Mouse (Mus musculus): ENCODE results near the gene Zfp367.

Zfp367 gene

GRCm38 (mm10) chr13:64092752-64093151 lies 60.2 kb downstream of the Zfp367 start:
- TF ChIP-seq POU5F1 (IDR thresholded peaks at IDR 0.05; ENCODE audit: borderline replicate concordance, low read length), result no peak
- no peak for TF ChIP-seq NANOG (IDR thresholded peaks at IDR 0.05; ENCODE audit: borderline replicate concordance, low read length)
- TF ChIP-seq CTCF (conservative IDR thresholded peaks at IDR 0.05; ENCODE audit: low read length), result no peak
- H3K9me3 ChIP-seq (ENCODE audit: low read length), result no peaks in the 10 kb centered on the region
- no peak overlapping the region for H3K4me3 ChIP-seq (replicated peaks; ENCODE audit: low read length)
- no peaks in the 10 kb centered on the region for H3K36me3 ChIP-seq (ENCODE audit: insufficient read depth, low read length)
- H3K4me1 ChIP-seq (replicated peaks; ENCODE audit: low read depth, low read length), result no peaks in the 10 kb centered on the region
- H3K27me3 ChIP-seq (ENCODE audit: insufficient read depth, low read length), result no peaks in the 10 kb centered on the region

DNA sequence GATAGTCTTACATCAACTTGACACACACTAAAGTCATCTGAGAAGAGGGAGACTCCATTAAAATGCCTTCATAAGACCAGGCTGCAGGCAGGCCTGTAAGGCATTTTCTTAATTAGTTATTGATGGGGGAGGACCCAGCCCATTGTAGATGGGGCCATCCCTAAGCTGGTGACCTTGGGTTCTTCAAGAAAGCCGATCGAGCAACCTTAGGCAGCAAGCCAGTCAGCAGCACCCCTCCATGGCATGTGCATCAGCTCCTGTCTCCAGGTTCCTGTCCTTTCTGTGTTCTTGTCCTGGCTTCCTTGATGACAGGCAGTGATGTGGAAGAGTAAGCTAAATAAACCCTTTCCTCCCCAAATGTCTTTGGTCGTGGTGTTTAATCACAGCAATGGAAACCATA lies 60.9 kb downstream of the Zfp367 start:
- TF ChIP-seq NANOG (IDR thresholded peaks at IDR 0.05; ENCODE audit: borderline replicate concordance, low read length) (no peak), CTCF (conservative IDR thresholded peaks at IDR 0.05; ENCODE audit: low read length) (no peak), POU5F1 (IDR thresholded peaks at IDR 0.05; ENCODE audit: borderline replicate concordance, low read length) (no peak)
- H3K27me3 ChIP-seq (ENCODE audit: insufficient read depth, low read length), result no peaks in the 10 kb centered on the region
- no peaks in the 10 kb centered on the region for H3K4me1 ChIP-seq (replicated peaks; ENCODE audit: low read depth, low read length)
- H3K9me3 ChIP-seq (ENCODE audit: low read length), result no peaks in the 10 kb centered on the region
- no peaks in the 10 kb centered on the region for H3K36me3 ChIP-seq (ENCODE audit: insufficient read depth, low read length)
- H3K4me3 ChIP-seq (replicated peaks; ENCODE audit: low read length), result no peak overlapping the region

GRCm38 (mm10) chr13:64091006-64091405 lies 62.0 kb downstream of the Zfp367 start:
- no peaks in the 10 kb centered on the region for H3K4me1 ChIP-seq (replicated peaks; ENCODE audit: low read depth, low read length)
- no peak for TF ChIP-seq NANOG (IDR thresholded peaks at IDR 0.05; ENCODE audit: borderline replicate concordance, low read length)
- no peak for TF ChIP-seq POU5F1 (IDR thresholded peaks at IDR 0.05; ENCODE audit: borderline replicate concordance, low read length)
- no peak for TF ChIP-seq CTCF (conservative IDR thresholded peaks at IDR 0.05; ENCODE audit: low read length)
- no peaks in the 10 kb centered on the region for H3K9me3 ChIP-seq (ENCODE audit: low read length)
- H3K4me3 ChIP-seq (replicated peaks; ENCODE audit: low read length), result no peak overlapping the region
- no peaks in the 10 kb centered on the region for H3K27me3 ChIP-seq (ENCODE audit: insufficient read depth, low read length)
- H3K36me3 ChIP-seq (ENCODE audit: insufficient read depth, low read length), result no peaks in the 10 kb centered on the region

GRCm38 (mm10) chr13:64090278-64090677 lies 62.7 kb downstream of the Zfp367 start:
- Histone ChIP-seq H3K9me3 (ENCODE audit: low read length) (no peaks in the 10 kb centered on the region), H3K27me3 (ENCODE audit: insufficient read depth, low read length) (no peaks in the 10 kb centered on the region), H3K4me3 (replicated peaks; ENCODE audit: low read length) (no peak overlapping the region), H3K36me3 (ENCODE audit: insufficient read depth, low read length) (no peaks in the 10 kb centered on the region), H3K4me1 (replicated peaks; ENCODE audit: low read depth, low read length) (no peaks in the 10 kb centered on the region)
- no peak for TF ChIP-seq POU5F1 (IDR thresholded peaks at IDR 0.05; ENCODE audit: borderline replicate concordance, low read length)
- no peak for TF ChIP-seq CTCF (conservative IDR thresholded peaks at IDR 0.05; ENCODE audit: low read length)
- no peak for TF ChIP-seq NANOG (IDR thresholded peaks at IDR 0.05; ENCODE audit: borderline replicate concordance, low read length)

GRCm38 (mm10) chr13:64089130-64089529 lies 63.9 kb downstream of the Zfp367 start, which contains the start of gene Hsd17b3:
Hsd17b3 (minus strand) TSS chr13:64089230.
- H3K36me3 ChIP-seq (ENCODE audit: insufficient read depth, low read length), result no peaks in the 10 kb centered on the region

DNA sequence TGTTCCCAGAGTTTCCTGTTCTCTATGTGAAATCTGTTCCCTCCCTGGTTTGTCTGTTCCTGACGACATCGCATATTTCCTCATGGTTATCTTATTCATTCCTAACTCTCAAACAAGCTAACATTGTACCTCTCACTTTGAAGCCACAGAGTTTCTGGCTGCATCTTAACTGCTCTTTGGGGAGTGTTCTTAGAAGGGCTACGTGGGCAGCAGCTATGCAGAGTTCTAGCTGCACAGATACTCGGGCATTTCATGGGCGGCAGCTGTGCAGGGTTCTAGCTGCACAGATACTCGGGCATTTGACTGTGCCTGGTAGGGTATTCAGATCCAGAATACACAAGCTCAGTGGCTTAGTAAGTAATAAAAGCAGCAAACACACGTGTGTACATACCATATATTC lies 64.9 kb downstream of the Zfp367 start:
- no peaks in the 10 kb centered on the region for H3K9me3 ChIP-seq (ENCODE audit: low read length)
- no peaks in the 10 kb centered on the region for H3K27me3 ChIP-seq (ENCODE audit: insufficient read depth, low read length)
- H3K4me1 ChIP-seq (replicated peaks; ENCODE audit: low read depth, low read length), result no peaks in the 10 kb centered on the region
- TF ChIP-seq NANOG (IDR thresholded peaks at IDR 0.05; ENCODE audit: borderline replicate concordance, low read length) (no peak), POU5F1 (IDR thresholded peaks at IDR 0.05; ENCODE audit: borderline replicate concordance, low read length) (no peak), CTCF (conservative IDR thresholded peaks at IDR 0.05; ENCODE audit: low read length) (no peak)
- no peak overlapping the region for H3K4me3 ChIP-seq (replicated peaks; ENCODE audit: low read length)
- H3K36me3 ChIP-seq (ENCODE audit: insufficient read depth, low read length), result no peaks in the 10 kb centered on the region

More at GRCm38 (mm10) chr13:64089130-64089529, 63.9 kb downstream of the Zfp367 start, which contains the start of gene Hsd17b3:
- no peaks in the 10 kb centered on the region for H3K4me1 ChIP-seq (replicated peaks; ENCODE audit: low read depth, low read length)
- TF ChIP-seq POU5F1 (IDR thresholded peaks at IDR 0.05; ENCODE audit: borderline replicate concordance, low read length) (no peak), CTCF (conservative IDR thresholded peaks at IDR 0.05; ENCODE audit: low read length) (no peak), NANOG (IDR thresholded peaks at IDR 0.05; ENCODE audit: borderline replicate concordance, low read length) (no peak)
- H3K4me3 ChIP-seq (replicated peaks; ENCODE audit: low read length), result no peak within 1 kb of the TSS
- no peaks in the 10 kb centered on the region for H3K9me3 ChIP-seq (ENCODE audit: low read length)
- H3K27me3 ChIP-seq (ENCODE audit: insufficient read depth, low read length), result no peaks in the 10 kb centered on the region

DNA sequence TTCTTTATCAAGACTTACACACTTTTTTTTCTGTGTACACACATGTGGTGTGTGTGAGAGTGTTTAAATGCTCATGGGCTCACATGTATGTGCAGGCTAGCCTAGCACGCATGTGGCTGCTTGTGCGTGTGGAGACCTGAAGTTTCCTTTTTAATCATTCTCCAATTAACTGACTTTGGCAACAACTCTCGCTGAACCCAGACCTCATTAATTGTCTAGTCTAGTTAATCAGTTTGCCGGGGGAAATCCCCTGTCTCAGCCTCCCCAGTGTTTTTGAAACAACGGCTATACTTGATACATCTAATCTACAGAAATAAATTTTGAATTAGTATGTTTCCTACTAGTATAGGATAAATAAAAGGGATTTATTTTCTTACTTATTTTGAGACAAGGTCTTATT lies 67.0 kb downstream of the Zfp367 start:
- TF ChIP-seq POU5F1 (IDR thresholded peaks at IDR 0.05; ENCODE audit: borderline replicate concordance, low read length) (no peak), NANOG (IDR thresholded peaks at IDR 0.05; ENCODE audit: borderline replicate concordance, low read length) (no peak), CTCF (conservative IDR thresholded peaks at IDR 0.05; ENCODE audit: low read length) (no peak)
- Histone ChIP-seq H3K4me3 (replicated peaks; ENCODE audit: low read length) (no peak overlapping the region), H3K9me3 (ENCODE audit: low read length) (no peaks in the 10 kb centered on the region), H3K4me1 (replicated peaks; ENCODE audit: low read depth, low read length) (peaks cover 13% of the 10 kb centered on the region), H3K27me3 (ENCODE audit: insufficient read depth, low read length) (no peaks in the 10 kb centered on the region), H3K36me3 (ENCODE audit: insufficient read depth, low read length) (no peaks in the 10 kb centered on the region)

GRCm38 (mm10) chr13:64083331-64083730 lies 69.7 kb downstream of the Zfp367 start:
- no peak for TF ChIP-seq NANOG (IDR thresholded peaks at IDR 0.05; ENCODE audit: borderline replicate concordance, low read length)
- no peak for TF ChIP-seq CTCF (conservative IDR thresholded peaks at IDR 0.05; ENCODE audit: low read length)
- no peak for TF ChIP-seq POU5F1 (IDR thresholded peaks at IDR 0.05; ENCODE audit: borderline replicate concordance, low read length)
- Histone ChIP-seq H3K36me3 (ENCODE audit: insufficient read depth, low read length) (no peaks in the 10 kb centered on the region), H3K27me3 (ENCODE audit: insufficient read depth, low read length) (no peaks in the 10 kb centered on the region), H3K4me1 (replicated peaks; ENCODE audit: low read depth, low read length) (peaks cover 25% of the 10 kb centered on the region), H3K9me3 (ENCODE audit: low read length) (no peaks in the 10 kb centered on the region), H3K4me3 (replicated peaks; ENCODE audit: low read length) (no peak overlapping the region)

Measured in E14TG2a.4 (cell line).